Mouse (Mus musculus) CH12.LX (cell line): ENCODE measurements around the gene Fars2.

ENCODE experiments used
- CHD1 ChIP-seq: IDR thresholded peaks from 2 replicates; pipeline ENCODE4 v1.6.1; 2012; ENCODE audit warnings: low read depth, low read length, improper control_type of control experiment, inconsistent platforms
- CHD2 ChIP-seq: IDR thresholded peaks from 2 replicates; pipeline ENCODE4 v1.6.1; 2011; ENCODE audit warnings: low read length, improper control_type of control experiment
- CTCF ChIP-seq, 2 experiments: IDR thresholded peaks in 1 of 2; conservative IDR thresholded peaks in 1 of 2; 2 replicates each; pipeline ENCODE4 v1.5.1; 2011 to 2012; ENCODE audit warnings: low read depth in 2 of 2, low read length in 2 of 2, improper control_type of control experiment in 1 of 2, inconsistent platforms in 1 of 2, mild to moderate bottlenecking in 1 of 2, moderate library complexity in 1 of 2
- ELF1 ChIP-seq: IDR thresholded peaks from 2 replicates; pipeline ENCODE4 v1.6.1; 2014; ENCODE audit warnings: low read depth, mild to moderate bottlenecking, inconsistent platforms, low read length, improper control_type of control experiment
- EP300 ChIP-seq: IDR thresholded peaks from 2 replicates; pipeline ENCODE4 v1.6.1; 2011; ENCODE audit warnings: low read length, improper control_type of control experiment
- GABPA ChIP-seq: IDR thresholded peaks from 2 replicates; pipeline ENCODE4 v1.6.1; 2012; ENCODE audit warnings: low read depth, low read length, improper control_type of control experiment, inconsistent platforms; ENCODE audit not compliant: insufficient replicate concordance
- MYC ChIP-seq: IDR thresholded peaks from 2 replicates; pipeline ENCODE4 v1.6.1; 2011; ENCODE audit warnings: low read depth, mild to moderate bottlenecking, improper control_type of control experiment, low read length
- POLR2A ChIP-seq: IDR thresholded peaks from 2 replicates; pipeline ENCODE4 v1.6.1; 2011; ENCODE audit warnings: low read depth, mild to moderate bottlenecking, improper control_type of control experiment, low read length
- SIN3A ChIP-seq: IDR thresholded peaks from 2 replicates; pipeline ENCODE4 v1.6.1; 2012; ENCODE audit warnings: low read length, improper control_type of control experiment, inconsistent platforms

DNA sequence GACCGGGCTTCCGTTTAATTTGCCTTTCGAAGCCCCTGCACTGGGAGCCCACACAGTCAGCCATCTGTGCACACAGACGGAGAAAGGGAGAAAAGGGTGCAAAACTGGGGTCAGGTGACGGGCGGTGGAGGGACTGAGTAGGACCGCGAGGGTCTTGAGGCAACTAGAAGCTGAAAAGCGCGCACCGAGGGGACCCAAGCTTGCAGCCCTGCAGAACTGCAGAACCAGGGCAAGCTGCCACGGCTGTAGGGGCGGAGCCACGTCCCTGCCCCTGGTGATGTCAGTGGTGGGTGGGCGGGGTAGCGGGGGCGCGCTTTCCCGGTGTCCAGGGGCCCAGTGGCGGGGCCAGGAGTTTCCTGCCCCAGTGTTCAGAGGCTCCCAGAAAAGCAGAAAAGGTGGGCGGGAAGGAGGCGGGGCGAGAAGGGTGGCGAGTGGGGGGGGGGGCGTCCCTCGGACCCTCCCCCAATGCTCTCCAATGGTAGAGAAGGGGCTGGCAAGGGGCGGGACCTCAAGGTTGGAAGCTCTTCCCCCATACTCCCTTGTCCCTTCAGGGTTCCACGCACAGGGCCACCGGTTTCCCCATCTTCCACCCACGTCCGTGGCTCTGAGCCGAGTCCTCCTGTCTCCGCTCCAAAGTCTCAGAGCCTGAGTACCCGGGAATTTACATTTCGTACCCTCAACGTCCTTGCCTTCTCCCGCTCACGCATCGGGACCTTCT is 618.8 kb downstream of the Fars2 start:
- TF ChIP-seq CHD2 (no peak), EP300 (no peak), MYC (no peak), CTCF (conservative IDR thresholded peaks at IDR 0.05 in 1 of 2, IDR thresholded peaks at IDR 0.05 in 1 of 2; ENCODE audit: low read depth in 2 of 2, low read length in 2 of 2) (no peak), ELF1 (no peak), CHD1 (no peak), POLR2A (no peak), GABPA (no peak), SIN3A (no peak)
